Mouse (Mus musculus): ENCODE data around the gene Nectin2. TPM values are rescaled to one million over a fixed set of nuclear protein-coding genes. Genes with fewer than 3 reads are reported as not detected.
A peak's percentile ranks its signal among the peaks of the same experiment; 100 is the strongest.

Nectin2 gene
- polyA plus RNA-seq, 1 experiment from 2014 or later: 34.6 TPM

- Histone ChIP-seq H3K36me3 (ENCODE audit: poor library complexity, severe bottlenecking) (peaks cover 51% of the 10 kb centered on the region), H3K27me3 (no peaks in the 10 kb centered on the region), H3K9ac (peak overlapping the region; percentile 95), H3K4me2 (peak overlapping the region; percentile 98), H3K4me1 (peaks cover 23% of the 10 kb centered on the region), H3K27ac (peak overlapping the region; percentile 70), H3K4me3 (peak overlapping the region; percentile 100), H3K9me3 (replicated peaks) (no peaks in the 10 kb centered on the region)
- WGBS: 0% methylated on average over 39 of the region's 39 CpGs
- no peak for ATAC-seq
These were observed 35.4 kb downstream of the Nectin2 start for GRCm38 (mm10) chr7:19714836-19715235.

GRCm38 (mm10) chr7:19713598-19713997 is 36.7 kb downstream of the Nectin2 start:
- no peak overlapping the region for H3K9ac ChIP-seq
- ATAC-seq: no peak
- H3K4me3 ChIP-seq: peak overlapping the region; percentile 100; the same call in 1 of the 2 replicates
- 89% methylated on average over 9 of the region's 9 CpGs for WGBS
- H3K4me2 ChIP-seq: peak overlapping the region; percentile 98; the same call in 1 of the 2 replicates
- peaks cover 23% of the 10 kb centered on the region for H3K4me1 ChIP-seq
- no peak overlapping the region for H3K27ac ChIP-seq
- no peaks in the 10 kb centered on the region for H3K9me3 ChIP-seq (replicated peaks)
- no peaks in the 10 kb centered on the region for H3K27me3 ChIP-seq
- peaks cover 56% of the 10 kb centered on the region for H3K36me3 ChIP-seq (ENCODE audit: poor library complexity, severe bottlenecking)

DNA sequence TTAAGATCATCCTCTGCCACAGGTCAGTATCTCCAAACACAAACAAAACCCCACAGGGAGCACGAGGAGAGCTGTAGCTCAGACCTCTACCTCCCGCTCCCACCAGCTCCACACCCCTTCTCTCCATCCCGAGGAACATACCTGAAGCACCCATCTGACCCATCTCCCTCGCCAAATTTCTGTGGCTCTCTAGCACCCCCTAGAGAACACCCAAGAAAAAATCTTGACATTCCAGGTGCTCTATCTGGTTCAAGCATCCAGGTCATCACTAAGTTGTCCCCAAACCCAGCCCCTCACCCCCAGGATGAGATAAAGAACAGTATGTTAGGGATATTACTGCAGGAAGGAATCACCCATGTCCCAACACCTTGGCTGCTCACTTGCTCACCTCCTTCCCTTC is 37.1 kb downstream of the Nectin2 start:
- no peak for ATAC-seq
- Histone ChIP-seq H3K4me3 (no peak overlapping the region), H3K4me1 (peaks cover 23% of the 10 kb centered on the region), H3K27ac (no peak overlapping the region), H3K9ac (no peak overlapping the region), H3K4me2 (no peak overlapping the region), H3K27me3 (no peaks in the 10 kb centered on the region), H3K9me3 (replicated peaks) (no peaks in the 10 kb centered on the region), H3K36me3 (ENCODE audit: poor library complexity, severe bottlenecking) (peaks cover 58% of the 10 kb centered on the region)
- 62% methylated on average over 4 of the region's 4 CpGs for WGBS

GRCm38 (mm10) chr7:19712414-19712813 is 37.9 kb downstream of the Nectin2 start:
- no peak overlapping the region for H3K27ac ChIP-seq
- H3K9me3 ChIP-seq (replicated peaks): no peaks in the 10 kb centered on the region
- H3K36me3 ChIP-seq (ENCODE audit: poor library complexity, severe bottlenecking): peaks cover 64% of the 10 kb centered on the region
- WGBS: 77% methylated on average over 4 of the region's 4 CpGs
- no peak overlapping the region for H3K4me2 ChIP-seq
- no peak for ATAC-seq
- no peak overlapping the region for H3K9ac ChIP-seq
- no peaks in the 10 kb centered on the region for H3K27me3 ChIP-seq
- no peak overlapping the region for H3K4me3 ChIP-seq
- peaks cover 23% of the 10 kb centered on the region for H3K4me1 ChIP-seq

DNA sequence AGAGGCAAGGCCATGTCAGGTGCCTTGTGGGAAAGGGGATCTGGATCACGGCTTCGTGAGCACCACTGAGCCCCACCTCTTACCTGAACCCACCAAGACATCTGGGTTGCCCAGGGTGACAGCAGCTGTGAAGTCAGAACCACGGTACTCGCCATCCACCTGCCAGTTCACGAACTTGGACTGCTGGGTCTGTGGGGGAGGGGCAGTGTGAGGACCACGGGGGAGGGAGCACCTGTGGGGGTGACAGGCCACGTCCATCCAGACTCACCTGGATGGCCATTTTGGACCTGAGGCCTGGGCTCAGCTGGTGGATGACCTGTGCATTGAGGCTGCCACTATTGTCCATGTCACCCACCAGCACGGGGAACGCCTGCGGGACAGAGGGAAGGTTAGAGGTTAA is 39.6 kb downstream of the Nectin2 start:
- H3K4me3 ChIP-seq: no peak overlapping the region
- H3K27me3 ChIP-seq: no peaks in the 10 kb centered on the region
- no peaks in the 10 kb centered on the region for H3K9me3 ChIP-seq (replicated peaks)
- no peak overlapping the region for H3K27ac ChIP-seq
- peaks cover 16% of the 10 kb centered on the region for H3K4me1 ChIP-seq
- H3K36me3 ChIP-seq (ENCODE audit: poor library complexity, severe bottlenecking): peaks cover 74% of the 10 kb centered on the region
- no peak overlapping the region for H3K9ac ChIP-seq
- no peak for ATAC-seq
- WGBS: 94% methylated on average over 10 of the region's 10 CpGs
- no peak overlapping the region for H3K4me2 ChIP-seq

GRCm38 (mm10) chr7:19705271-19705670 is 45.0 kb downstream of the Nectin2 start:
- no peaks in the 10 kb centered on the region for H3K9me3 ChIP-seq (replicated peaks)
- H3K36me3 ChIP-seq (ENCODE audit: poor library complexity, severe bottlenecking): peaks cover 81% of the 10 kb centered on the region
- no peaks in the 10 kb centered on the region for H3K27me3 ChIP-seq
- H3K27ac ChIP-seq: no peak overlapping the region
- no peak overlapping the region for H3K4me2 ChIP-seq
- no peak overlapping the region for H3K9ac ChIP-seq
- no peak overlapping the region for H3K4me3 ChIP-seq
- ATAC-seq: no peak
- 92% methylated on average over 7 of the region's 7 CpGs for WGBS
- H3K4me1 ChIP-seq: peaks cover 4% of the 10 kb centered on the region; the same call in 1 of the 2 replicates

- no peak overlapping the region for H3K4me2 ChIP-seq
- ATAC-seq: no peak
- no peaks in the 10 kb centered on the region for H3K27me3 ChIP-seq
- H3K4me1 ChIP-seq: peaks cover 6% of the 10 kb centered on the region
- H3K27ac ChIP-seq: no peak overlapping the region
- no peak overlapping the region for H3K4me3 ChIP-seq
- no peak overlapping the region for H3K9ac ChIP-seq
- whole genome bisulfite sequencing: 89% methylated on average over 4 of the region's 4 CpGs
- peaks cover 73% of the 10 kb centered on the region for H3K36me3 ChIP-seq (ENCODE audit: poor library complexity, severe bottlenecking)
- no peaks in the 10 kb centered on the region for H3K9me3 ChIP-seq (replicated peaks)
These were observed 45.8 kb downstream of the Nectin2 start for GRCm38 (mm10) chr7:19704475-19704874.

DNA sequence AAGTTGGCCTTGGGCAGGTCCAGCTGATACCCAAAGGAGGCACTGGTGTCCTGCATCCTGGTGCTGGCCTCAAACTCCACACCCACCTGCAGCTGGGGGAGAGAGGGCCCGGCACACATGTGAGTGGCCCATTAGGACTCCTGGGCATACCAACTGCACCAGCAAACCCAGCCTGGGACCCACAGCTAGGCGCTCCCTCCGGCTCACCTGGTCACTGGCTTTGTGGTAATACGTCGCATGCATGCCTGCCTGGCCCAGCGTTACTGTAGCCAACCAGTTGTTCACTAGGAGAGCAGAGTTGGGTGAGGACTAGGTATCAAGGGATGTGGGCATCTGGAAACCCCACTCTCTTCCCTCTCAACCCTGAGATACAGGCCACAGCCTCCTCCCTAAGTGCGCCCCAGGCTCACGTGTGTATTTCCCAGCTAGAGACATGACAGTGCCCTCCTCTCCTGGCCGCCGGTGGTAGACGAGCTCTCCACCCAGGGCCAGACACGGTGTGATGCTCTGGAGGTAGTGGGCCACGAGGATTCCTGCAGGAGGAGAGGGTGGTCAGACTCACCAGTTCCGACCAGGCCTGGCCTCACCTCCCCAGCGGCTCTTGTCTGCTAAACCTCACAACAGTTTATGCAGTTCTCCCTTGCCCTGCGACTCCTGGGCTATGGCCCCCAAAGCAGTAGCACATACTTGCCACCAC is 47.3 kb downstream of the Nectin2 start:
- ATAC-seq: no peak
- no peak overlapping the region for H3K4me3 ChIP-seq
- WGBS: 93% methylated on average over 15 of the region's 16 CpGs

DNA sequence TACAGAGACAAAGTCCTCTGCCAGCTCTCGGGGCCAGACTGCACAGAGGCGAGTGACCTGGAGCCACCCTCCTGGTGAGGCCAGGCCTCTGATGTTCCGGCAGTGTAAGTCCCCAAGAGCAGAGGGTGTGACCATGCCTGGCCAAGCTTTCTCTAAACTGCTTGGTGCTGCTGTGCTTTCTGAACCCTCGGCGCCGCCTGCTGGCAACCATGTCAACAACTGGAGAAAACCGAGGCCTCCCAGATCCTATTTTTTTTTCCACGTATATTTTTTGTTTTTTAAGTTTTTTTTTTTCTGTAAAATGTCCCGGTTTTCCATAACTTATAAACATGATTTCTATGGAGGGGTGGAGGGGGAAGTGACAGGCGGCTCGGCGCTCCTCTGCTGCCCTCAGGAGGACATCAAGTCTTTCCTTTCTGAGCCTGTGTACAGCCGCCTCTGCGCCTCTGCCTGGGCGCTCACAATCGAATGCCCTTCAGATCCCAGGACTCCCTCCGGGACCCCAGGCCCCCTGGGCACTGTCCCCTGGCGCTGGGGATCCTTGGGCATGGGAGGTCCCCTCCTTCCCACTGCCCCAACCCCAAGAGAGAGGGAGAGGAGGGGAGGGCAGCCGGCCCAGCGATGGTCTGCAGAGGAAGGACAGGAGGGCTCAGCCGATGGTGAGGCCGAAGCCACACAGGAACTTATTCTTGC is 49.1 kb downstream of the Nectin2 start:
- 0 out of 2 replicates have a peak, but pooled peaks cover 3% of the 10 kb centered on the region for H3K27me3 ChIP-seq
- no peak overlapping the region for H3K4me3 ChIP-seq
- 0 out of 2 replicates have a peak, but pooled peaks have one; percentile 48 for ATAC-seq
- H3K9me3 ChIP-seq (replicated peaks): 0 out of 2 replicates have a peak, but pooled peaks cover 3% of the 10 kb centered on the region
- H3K4me1 ChIP-seq: peaks cover 22% of the 10 kb centered on the region
- WGBS: 30% methylated on average over 20 of the region's 22 CpGs
- peaks cover 51% of the 10 kb centered on the region for H3K36me3 ChIP-seq (ENCODE audit: poor library complexity, severe bottlenecking)
- H3K27ac ChIP-seq: peak overlapping the region; percentile 48
- H3K4me2 ChIP-seq: no peak overlapping the region
- H3K9ac ChIP-seq: no peak overlapping the region; the same call in 1 of the 2 replicates

More for the DNA sequence above, 47.3 kb downstream of the Nectin2 start:
- Histone ChIP-seq H3K36me3 (ENCODE audit: poor library complexity, severe bottlenecking) (peaks cover 61% of the 10 kb centered on the region), H3K9ac (no peak overlapping the region), H3K9me3 (replicated peaks) (no peaks in the 10 kb centered on the region), H3K4me1 (peaks cover 21% of the 10 kb centered on the region), H3K27me3 (no peaks in the 10 kb centered on the region), H3K4me2 (no peak overlapping the region), H3K27ac (no peak overlapping the region)

DNA sequence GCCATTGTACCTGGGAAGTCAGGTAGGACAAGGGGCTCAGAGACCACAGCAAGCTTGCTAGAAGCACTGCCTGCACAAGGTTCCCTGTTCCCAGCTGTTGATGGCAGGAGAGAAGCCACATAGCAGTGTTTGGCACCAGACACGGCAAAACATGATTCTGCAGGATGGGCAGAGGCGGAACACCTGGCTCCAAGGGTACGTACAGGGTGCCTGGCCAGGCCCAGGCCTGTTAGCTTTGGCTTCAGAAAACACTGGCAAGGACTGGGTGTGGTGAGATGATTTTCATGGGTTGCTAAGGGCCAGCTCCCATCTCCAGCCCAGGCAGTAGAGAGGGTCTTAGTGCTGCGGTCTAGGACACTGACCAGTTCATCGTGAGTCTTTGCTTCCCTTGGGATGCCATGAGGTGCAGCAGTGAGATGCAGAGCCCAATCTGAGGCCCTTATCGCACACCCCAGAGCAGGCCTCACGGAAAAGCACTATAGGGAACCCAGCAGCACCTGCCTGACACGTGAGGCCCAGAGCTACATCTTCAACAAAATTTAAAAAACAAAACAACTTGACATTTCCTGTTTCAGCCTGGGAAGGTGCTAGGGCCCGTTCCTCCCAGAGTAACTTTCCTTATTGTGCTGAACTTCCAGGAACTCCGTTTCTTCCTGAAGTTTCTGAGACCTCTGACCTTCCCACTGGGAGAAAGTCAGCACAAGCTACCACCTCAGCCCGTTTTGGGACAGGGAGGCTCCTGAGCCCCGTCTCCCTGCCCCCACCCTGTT is 49.8 kb downstream of the Nectin2 start:
- 69% methylated on average over 12 of the region's 12 CpGs for WGBS
- Histone ChIP-seq H3K27ac (no peak overlapping the region), H3K4me1 (peaks cover 22% of the 10 kb centered on the region), H3K4me3 (no peak overlapping the region), H3K27me3 (0 out of 2 replicates have a peak, but pooled peaks cover 3% of the 10 kb centered on the region), H3K9ac (no peak overlapping the region; the same call in 1 of the 2 replicates), H3K36me3 (ENCODE audit: poor library complexity, severe bottlenecking) (peaks cover 50% of the 10 kb centered on the region), H3K4me2 (no peak overlapping the region), H3K9me3 (replicated peaks) (0 out of 2 replicates have a peak, but pooled peaks cover 3% of the 10 kb centered on the region)
- ATAC-seq: no peak

DNA sequence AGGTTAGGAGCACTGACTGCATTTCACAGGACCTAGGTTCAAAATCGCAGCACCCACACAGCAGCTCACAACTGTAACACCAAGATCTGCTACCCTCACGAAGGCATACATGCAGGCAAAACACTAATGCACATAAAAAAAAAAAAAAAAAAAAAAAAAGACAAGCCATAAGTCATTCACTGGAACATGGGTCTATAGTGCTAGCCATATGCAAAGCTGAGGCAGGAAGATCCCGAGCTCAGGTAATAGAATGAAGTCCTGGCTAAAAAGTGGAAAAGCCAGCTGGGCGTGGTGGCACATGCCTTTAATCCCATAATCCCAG is 50.5 kb downstream of the Nectin2 start:
- Histone ChIP-seq H3K4me3 (no peak overlapping the region), H3K27me3 (0 out of 2 replicates have a peak, but pooled peaks cover 3% of the 10 kb centered on the region), H3K4me2 (no peak overlapping the region), H3K4me1 (peaks cover 22% of the 10 kb centered on the region), H3K9me3 (replicated peaks) (0 out of 2 replicates have a peak, but pooled peaks cover 3% of the 10 kb centered on the region), H3K27ac (no peak overlapping the region), H3K9ac (no peak overlapping the region), H3K36me3 (ENCODE audit: poor library complexity, severe bottlenecking) (peaks cover 43% of the 10 kb centered on the region)
- 80% methylated on average over 4 of the region's 4 CpGs for WGBS
- ATAC-seq: no peak
